Mouse (Mus musculus) G1E (cell line): ENCODE results near the gene Npnt.

Experiments
- CTCF ChIP-seq: IDR thresholded peaks from 2 replicates; pipeline ENCODE4 v1.5.1; 2012; ENCODE audit warnings: low read depth, low read length, inconsistent platforms, mixed read lengths
- GATA1 ChIP-seq: IDR thresholded peaks from 2 replicates; pipeline ENCODE4 v1.6.1; 2012; ENCODE audit warnings: borderline replicate concordance, low read length, inconsistent platforms, mixed read lengths

GRCm38 (mm10) chr3:132871318-132871904, 78.7 kb downstream of the Npnt start:
- TF ChIP-seq CTCF, result no peak
- no peak for TF ChIP-seq GATA1
